Mouse (Mus musculus) neural tube, postnatal 0 days (tissue): ENCODE results near the gene Klrc1. TPM values are rescaled to one million over a fixed set of nuclear protein-coding genes. Genes with fewer than 3 reads are reported as not detected.

ENCODE experiments used
- microRNA-seq: library from miRNA; unstranded; fragments of <30 nt; microRNA quantifications from one replicate; pipeline ENCODE4, GENCODE M21; 2016
- polyA plus RNA-seq: library from polyadenylated mRNA; unstranded; fragments of >200 nt; fragmentation: Nextera tagmentation; extraction: Ambion mirVana; gene quantifications from 2 replicates; pipeline ENCODE4 v1.2.1, GENCODE M21; 2015

Klrc1 gene
- not detected in 2 replicates for polyA plus RNA-seq

GRCm38 (mm10) chr6:129678873-129679272, at the start of gene Klrc1:
TSS of gene Klrc1 (minus strand) at chr6:129678973.

GRCm38 (mm10) chr6:129717032-129717431, 38.3 kb upstream of the Klrc1 start, which contains the start of gene Klri1:
TSS of gene Klri1 (minus strand) at chr6:129717132.

GRCm38 (mm10) chr6:129660589-129660988, 18.2 kb downstream of the Klrc1 start, which contains the start of gene Klrc2:
TSS of gene Klrc2 (minus strand) at chr6:129660689.

GRCm38 (mm10) chr6:129643237-129643636, 35.5 kb downstream of the Klrc1 start, which contains the start of gene Klrc3:
TSS of gene Klrc3 (minus strand) at chr6:129643337.

GRCm38 (mm10) chr6:129623735-129624134, 55.0 kb downstream of the Klrc1 start, which contains the start of gene Klrk1:
TSS of gene Klrk1 (minus strand) at chr6:129623864.

Small RNA genes within 50 kb of the gene (microRNA-seq; reads per million reads assigned to microRNA genes)
- gene Mir680-1, result not detected

Other genes with a start within 250 kb of the Klrc1 start
- 3.1 and 3.5 TPM in 2 replicates for gene Clec1a, start 227.0 kb downstream of the Klrc1 start, polyA plus RNA-seq
- gene Olr1, start 171.8 kb downstream of the Klrc1 start, polyA plus RNA-seq, result not detected in 2 replicates
- gene Tmem52b, start 166.4 kb downstream of the Klrc1 start, polyA plus RNA-seq, result not detected in 2 replicates
- gene Gabarapl1, start 145.8 kb downstream of the Klrc1 start, polyA plus RNA-seq, result 266 and 268 TPM in 2 replicates
- not detected in 2 replicates for gene Klre1, start 101.1 kb downstream of the Klrc1 start, polyA plus RNA-seq
- not detected in 2 replicates for gene Klrd1, start 87.2 kb downstream of the Klrc1 start, polyA plus RNA-seq
- gene Klrk1, start 55.1 kb downstream of the Klrc1 start, polyA plus RNA-seq, result 0.23 and 0.26 TPM in 2 replicates
- not detected in 2 replicates for gene Klrc3, start 35.6 kb downstream of the Klrc1 start, polyA plus RNA-seq
- not detected in 2 replicates for gene Klrc2, start 18.3 kb downstream of the Klrc1 start, polyA plus RNA-seq
- gene Klri1, start 38.2 kb upstream of the Klrc1 start, polyA plus RNA-seq, result 1.1 and 1.7 TPM in 2 replicates
- not detected in 2 replicates for gene Klri2, start 61.5 kb upstream of the Klrc1 start, polyA plus RNA-seq
- not detected in 2 replicates for gene Gm156, start 105.3 kb upstream of the Klrc1 start, polyA plus RNA-seq
- gene Gm17631, start 183.7 kb upstream of the Klrc1 start, polyA plus RNA-seq, result not detected in 2 replicates
- not detected in 2 replicates for gene Klra17, start 197.7 kb upstream of the Klrc1 start, polyA plus RNA-seq
- not detected in 2 replicates for gene Klra5, start 238.7 kb upstream of the Klrc1 start, polyA plus RNA-seq